Mouse (Mus musculus) kidney, adult 8-10 months (tissue): ENCODE data around the gene Arid4b.
"Not testable (repeated sequence)": the region's sequence is repeated elsewhere in the genome, so short reads cannot be mapped to it uniquely, and the experiment has no call there.

Experiments used
- DNase-seq, 2 experiments: peaks; one replicate each; pipeline ENCODE4 v3.0.0; 2022

The Arid4b gene

GRCm38 (mm10) chr13:14063013-14063941 is at the start of gene Arid4b, which contains the start of gene Ggps1:
Gene Arid4b, plus strand, starts transcription at chr13:14063232.
Gene Ggps1, minus strand, starts transcription at chr13:14063488.
- DNase-seq: peak; percentile 97 to 99

GRCm38 (mm10) chr13:14014001-14014400 is 49.0 kb upstream of the Arid4b start:
- no peak for DNase-seq

- DNase-seq: no peak
These were observed 48.5 kb upstream of the Arid4b start for GRCm38 (mm10) chr13:14014540-14014939.

- DNase-seq: no peak
These were observed 47.4 kb upstream of the Arid4b start for GRCm38 (mm10) chr13:14015609-14016008.

GRCm38 (mm10) chr13:14018283-14018682 is 44.7 kb upstream of the Arid4b start:
- no peak for DNase-seq

GRCm38 (mm10) chr13:14018852-14019251 is 44.2 kb upstream of the Arid4b start:
- DNase-seq: no peak

- not testable (repeated sequence) for DNase-seq
These were observed 41.6 kb upstream of the Arid4b start for GRCm38 (mm10) chr13:14021417-14021816.

- no peak for DNase-seq
These were observed 37.5 kb upstream of the Arid4b start for GRCm38 (mm10) chr13:14025554-14025953.

GRCm38 (mm10) chr13:14026154-14026820 is 36.7 kb upstream of the Arid4b start:
- no peak for DNase-seq

- no peak for DNase-seq
These were observed 29.5 kb upstream of the Arid4b start for GRCm38 (mm10) chr13:14033309-14034072.

GRCm38 (mm10) chr13:14034073-14034348 is 29.0 kb upstream of the Arid4b start:
- no peak for DNase-seq

- DNase-seq: not testable (repeated sequence)
These were observed 27.7 kb upstream of the Arid4b start for GRCm38 (mm10) chr13:14035352-14035751.

- DNase-seq: no peak
These were observed 27.0 kb upstream of the Arid4b start for GRCm38 (mm10) chr13:14035875-14036630.

GRCm38 (mm10) chr13:14038911-14039291 is 24.1 kb upstream of the Arid4b start:
- DNase-seq: no peak

- peak; percentile 88 to 90 for DNase-seq
These were observed 23.6 kb upstream of the Arid4b start, which contains the start of gene Tbce for GRCm38 (mm10) chr13:14039292-14039965. Gene Tbce, minus strand, starts transcription at chr13:14039638.

GRCm38 (mm10) chr13:14040186-14040585 is 22.8 kb upstream of the Arid4b start:
- no peak for DNase-seq

GRCm38 (mm10) chr13:14043851-14044250 is 19.2 kb upstream of the Arid4b start:
- no peak for DNase-seq

- DNase-seq: no peak
These were observed 18.5 kb upstream of the Arid4b start for GRCm38 (mm10) chr13:14044521-14044920.

GRCm38 (mm10) chr13:14049878-14050277 is 13.2 kb upstream of the Arid4b start:
- no peak for DNase-seq

GRCm38 (mm10) chr13:14056801-14057200 is 6.2 kb upstream of the Arid4b start:
- DNase-seq: no peak

- no peak for DNase-seq
These were observed 3.5 kb upstream of the Arid4b start for GRCm38 (mm10) chr13:14059582-14059981.
